Mouse (Mus musculus) liver, embryonic 14.5 days (tissue): ENCODE measurements around the gene Pde5a. TPM values are rescaled to one million over a fixed set of nuclear protein-coding genes. Genes with fewer than 3 reads are reported as not detected.

ENCODE experiments used
- ATAC-seq: fragments of 200-750 bp; cut with Nextera tagmentation; 2 replicates; pipeline ENCODE4 v1.8.0; 2017; ENCODE audit warnings: moderate number of reproducible peaks, mild to moderate bottlenecking, moderate library complexity; ENCODE audit not compliant: insufficient read depth
- DNase-seq, 3 experiments: peaks; one replicate each; pipeline ENCODE4 v3.0.0-alpha.2; 2012 to 2013; ENCODE audit warnings: low read depth in 3 of 3, low spot score in 3 of 3
- H3K27ac ChIP-seq: fragments of 300-500 bp; sonication (generic); 2 replicates; pipeline ENCODE4 v1.5.1; 2014; ENCODE audit warnings: moderate library complexity, mild to moderate bottlenecking, control low read depth, inconsistent platforms
- H3K27me3 ChIP-seq: fragments of 300-500 bp; sonication (generic); 2 replicates; pipeline ENCODE4 v1.6.1; 2014; ENCODE audit warnings: mild to moderate bottlenecking, low read length, moderate library complexity; ENCODE audit not compliant: control insufficient read depth, insufficient read depth
- H3K36me3 ChIP-seq: fragments of 300-500 bp; sonication (generic); replicated peaks from 2 replicates; pipeline ENCODE4 v1.6.1; 2014; ENCODE audit warnings: low read depth; ENCODE audit not compliant: control insufficient read depth, insufficient read depth
- H3K4me1 ChIP-seq, 2 experiments: fragments of 200-500 bp in 1 of 2; fragments of 300-500 bp in 1 of 2; sonication (generic) in 1 of 2; replicated peaks; 2 replicates each; pipeline ENCODE4 v1.6.1; 2012 to 2014; ENCODE audit warnings: antibody characterized with exemption in 1 of 2, inconsistent platforms in 1 of 2, low read length in 1 of 2; ENCODE audit not compliant: control insufficient read depth in 2 of 2, insufficient read depth in 2 of 2
- H3K4me2 ChIP-seq: fragments of 300-500 bp; sonication (generic); 2 replicates; pipeline ENCODE4 v1.6.1; 2014; ENCODE audit warnings: low read depth, mild to moderate bottlenecking, control low read depth, moderate library complexity
- H3K4me3 ChIP-seq, 2 experiments: fragments of 200-500 bp in 1 of 2; fragments of 300-500 bp in 1 of 2; sonication (generic) in 1 of 2; 2 replicates each; pipeline ENCODE4 v1.5.1; 2012 to 2014; ENCODE audit warnings: low read depth in 2 of 2, low read length in 2 of 2, mild to moderate bottlenecking in 2 of 2, control low read depth in 1 of 2, inconsistent platforms in 1 of 2, moderate library complexity in 1 of 2; ENCODE audit not compliant: insufficient read depth in 1 of 2
- H3K9ac ChIP-seq: fragments of 300-500 bp; sonication (generic); replicated peaks from 2 replicates; pipeline ENCODE4 v1.6.1; 2014; ENCODE audit warnings: mild to moderate bottlenecking, control low read depth, moderate library complexity
- H3K9me3 ChIP-seq: fragments of 300-500 bp; sonication (generic); 2 replicates; pipeline ENCODE4 v1.6.1; 2016; ENCODE audit warnings: low read length, mixed read lengths; ENCODE audit not compliant: control insufficient read depth
- CTCF ChIP-seq: IDR thresholded peaks from 2 replicates; pipeline ENCODE4 v1.5.1; 2016; ENCODE audit warnings: antibody characterized with exemption, low read depth, control low read depth
- EP300 ChIP-seq: IDR thresholded peaks from 2 replicates; pipeline ENCODE4 v1.6.1; 2016; ENCODE audit warnings: antibody characterized with exemption, low read depth
- WGBS: fragments of 180-500 bp; shearing (Covaris S2); extraction: QIAGEN DNeasy Blood & Tissue Kit; methylation state at CpG from one replicate; pipeline ENCODE4 v1.1.7; 2014; ENCODE audit not compliant: insufficient replicate concordance; 5-methylcytosine and 5-hydroxymethylcytosine counted together
- polyA plus RNA-seq, 2 experiments: library from polyadenylated mRNA; depleted of rRNA in 1 of 2; stranded (reverse) in 1 of 2; unstranded in 1 of 2; fragments of >200 nt; fragmentation: Nextera tagmentation in 1 of 2; extraction: Ambion mirVana in 1 of 2; gene quantifications; 2 replicates each; pipeline versions ENCODE4 v1.2.1 to v1.2.3; 2012 to 2014

Pde5a gene
- polyA plus RNA-seq, 2 experiments = 1.0 to 1.5 TPM

GRCm38 (mm10) chr3:122781417-122781816, 52.7 kb downstream of the Pde5a start:
- H3K9ac ChIP-seq = no peak overlapping the region
- H3K27ac ChIP-seq = no peak overlapping the region
- H3K36me3 ChIP-seq = no peaks in the 10 kb centered on the region
- H3K4me3 ChIP-seq = no peak overlapping the region
- H3K9me3 ChIP-seq = no peaks in the 10 kb centered on the region
- WGBS = 49% methylated on average over 6 of the region's 6 CpGs
- no peak overlapping the region for H3K4me2 ChIP-seq
- H3K4me1 ChIP-seq = no peaks in the 10 kb centered on the region
- H3K27me3 ChIP-seq = no peaks in the 10 kb centered on the region
- TF ChIP-seq EP300 (no peak), CTCF (no peak)
- ATAC-seq (no peak), DNase-seq (no peak)

GRCm38 (mm10) chr3:122784245-122784644, 55.5 kb downstream of the Pde5a start:
- DNase-seq (no peak), ATAC-seq (no peak)
- Histone ChIP-seq H3K4me2 (no peak overlapping the region), H3K9ac (no peak overlapping the region), H3K36me3 (no peaks in the 10 kb centered on the region), H3K27ac (no peak overlapping the region), H3K27me3 (no peaks in the 10 kb centered on the region), H3K4me1 (no peaks in the 10 kb centered on the region), H3K4me3 (no peak overlapping the region), H3K9me3 (no peaks in the 10 kb centered on the region)
- 23% methylated on average over 1 of the region's 1 CpGs for WGBS
- TF ChIP-seq EP300 (no peak), CTCF (no peak)

- ATAC-seq = no peak
- 81% methylated on average over 9 of the region's 9 CpGs for WGBS
- H3K27me3 ChIP-seq = no peaks in the 10 kb centered on the region
- H3K27ac ChIP-seq = no peak overlapping the region
- DNase-seq = no peak
- no peaks in the 10 kb centered on the region for H3K36me3 ChIP-seq
- H3K4me3 ChIP-seq = no peak overlapping the region
- H3K4me1 ChIP-seq = no peaks in the 10 kb centered on the region
- no peaks in the 10 kb centered on the region for H3K9me3 ChIP-seq
- no peak overlapping the region for H3K9ac ChIP-seq
- TF ChIP-seq EP300 = no peak
- TF ChIP-seq CTCF = no peak
- H3K4me2 ChIP-seq = no peak overlapping the region
These were observed 59.6 kb downstream of the Pde5a start for GRCm38 (mm10) chr3:122788314-122788713.

GRCm38 (mm10) chr3:122789544-122789943, 60.8 kb downstream of the Pde5a start:
- no peak overlapping the region for H3K4me3 ChIP-seq
- no peak overlapping the region for H3K27ac ChIP-seq
- H3K36me3 ChIP-seq = no peaks in the 10 kb centered on the region
- ATAC-seq (no peak), DNase-seq (no peak)
- H3K4me2 ChIP-seq = no peak overlapping the region
- 57% methylated on average over 6 of the region's 6 CpGs for WGBS
- H3K9ac ChIP-seq = no peak overlapping the region
- H3K27me3 ChIP-seq = no peaks in the 10 kb centered on the region
- no peaks in the 10 kb centered on the region for H3K4me1 ChIP-seq
- no peaks in the 10 kb centered on the region for H3K9me3 ChIP-seq
- TF ChIP-seq CTCF = no peak
- TF ChIP-seq EP300 = no peak

GRCm38 (mm10) chr3:122800050-122800449, 71.3 kb downstream of the Pde5a start:
- Histone ChIP-seq H3K9ac (no peak overlapping the region), H3K4me1 (no peaks in the 10 kb centered on the region), H3K4me3 (no peak overlapping the region), H3K36me3 (no peaks in the 10 kb centered on the region), H3K9me3 (no peaks in the 10 kb centered on the region), H3K4me2 (no peak overlapping the region), H3K27ac (no peak overlapping the region), H3K27me3 (no peaks in the 10 kb centered on the region)
- no peak for DNase-seq
- TF ChIP-seq EP300 = no peak
- TF ChIP-seq CTCF = no peak
- ATAC-seq = no peak
- WGBS = 40% methylated on average over 6 of the region's 6 CpGs
